Mouse (Mus musculus) lung, postnatal 14 days (tissue): ENCODE measurements around the gene Pdyn.

ENCODE experiments used
- DNase-seq: peaks from one replicate; pipeline ENCODE4 v3.0.0; 2021

Pdyn gene

GRCm38 (mm10) chr2:129699484-129700158, at the start of gene Pdyn:
Gene Pdyn (minus strand): TSS chr2:129699844.
- DNase-seq = no peak

DNA sequence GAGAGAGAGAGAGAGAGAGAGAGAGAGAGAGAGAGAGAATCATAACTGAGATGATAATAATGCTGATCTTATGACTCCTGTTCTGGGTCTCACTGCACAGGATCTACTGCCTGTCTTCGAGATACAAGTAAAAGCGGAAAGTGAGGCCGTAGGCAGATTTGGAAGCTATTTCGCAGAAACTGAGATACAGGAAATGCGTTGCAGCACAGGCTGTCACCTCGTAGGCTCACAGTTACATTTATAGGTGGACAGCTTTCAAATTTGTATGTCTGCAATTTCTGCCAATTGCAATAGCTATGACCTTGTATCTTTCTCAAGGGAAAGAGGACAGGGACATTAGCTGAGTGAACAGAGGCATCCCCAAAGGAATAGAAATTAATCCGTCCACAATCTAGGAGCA, 42.4 kb upstream of the Pdyn start:
- DNase-seq = no peak

GRCm38 (mm10) chr2:129740515-129740914, 40.9 kb upstream of the Pdyn start:
- DNase-seq = no peak

DNA sequence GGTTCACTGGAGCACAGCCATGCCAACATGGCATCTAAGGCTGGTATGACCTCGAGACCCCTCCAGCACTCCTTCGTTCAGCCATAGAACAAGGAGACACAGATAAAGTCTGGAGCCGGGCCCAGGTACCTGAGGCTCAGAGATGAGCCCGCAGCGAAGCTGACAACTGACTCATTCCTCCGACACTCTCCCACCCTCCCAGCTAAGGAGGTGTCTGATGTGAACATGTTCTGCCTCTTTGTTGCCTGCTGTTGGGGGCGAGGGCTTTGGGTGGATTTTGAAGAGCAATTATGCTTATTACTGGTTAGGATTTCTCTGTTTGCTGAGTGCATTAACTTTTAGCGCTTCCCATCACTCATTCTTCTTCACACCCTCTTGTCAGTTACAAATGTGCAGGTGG, 34.4 kb upstream of the Pdyn start:
- no peak for DNase-seq

GRCm38 (mm10) chr2:129729681-129730080, 30.0 kb upstream of the Pdyn start:
- DNase-seq = no peak

- DNase-seq = peak; percentile 75
Observed at GRCm38 (mm10) chr2:129715671-129716070, 16.0 kb upstream of the Pdyn start.

DNA sequence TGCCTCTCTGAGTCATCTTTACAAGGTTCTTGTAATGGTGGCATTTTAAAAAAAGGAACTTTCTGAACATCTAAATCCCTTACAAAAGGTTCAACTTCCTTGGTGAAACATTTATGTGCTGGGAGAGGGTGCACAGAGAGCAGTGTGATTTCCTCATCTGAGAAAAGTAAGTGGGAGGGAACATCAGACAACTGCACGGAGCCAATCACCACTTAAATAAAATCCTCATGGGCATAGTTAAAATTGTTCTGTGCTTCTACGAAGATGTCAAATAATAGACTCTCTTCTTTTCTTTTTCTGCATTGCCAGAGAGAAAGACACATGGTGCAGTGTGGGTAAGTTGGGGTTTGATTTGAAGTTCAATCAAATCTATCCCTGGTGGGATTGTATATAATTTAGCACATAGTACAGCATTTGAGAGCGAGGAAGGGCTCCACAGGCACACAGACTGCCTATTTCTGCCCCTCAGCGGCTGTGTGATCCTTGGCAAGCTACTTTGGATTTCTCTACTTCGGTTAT, 13.4 kb upstream of the Pdyn start:
- DNase-seq = no peak

DNA sequence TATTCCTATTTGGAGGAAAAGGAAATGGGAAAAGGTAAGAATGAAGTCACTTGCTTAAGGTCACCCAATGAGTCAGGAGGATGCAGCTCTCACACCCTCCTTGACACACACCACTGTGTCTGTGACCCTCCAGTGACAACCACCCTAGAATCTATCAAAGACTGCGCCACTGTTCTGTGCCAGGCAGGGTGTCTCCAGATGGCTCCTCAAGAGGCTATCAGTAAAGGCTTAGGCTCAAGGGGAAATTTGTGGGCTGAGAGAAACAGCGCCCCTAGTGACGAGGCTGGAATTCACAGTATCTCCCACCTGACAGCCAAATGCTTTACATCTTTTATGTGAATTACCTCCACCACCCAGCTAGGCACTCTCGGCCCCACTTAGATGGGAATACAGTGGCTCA, 3.6 kb downstream of the Pdyn start:
- peak; percentile 51 for DNase-seq

- DNase-seq = no peak
Observed at GRCm38 (mm10) chr2:129694303-129694702, 5.3 kb downstream of the Pdyn start.

- no peak for DNase-seq
Observed at GRCm38 (mm10) chr2:129692694-129693093, 7.0 kb downstream of the Pdyn start.

DNA sequence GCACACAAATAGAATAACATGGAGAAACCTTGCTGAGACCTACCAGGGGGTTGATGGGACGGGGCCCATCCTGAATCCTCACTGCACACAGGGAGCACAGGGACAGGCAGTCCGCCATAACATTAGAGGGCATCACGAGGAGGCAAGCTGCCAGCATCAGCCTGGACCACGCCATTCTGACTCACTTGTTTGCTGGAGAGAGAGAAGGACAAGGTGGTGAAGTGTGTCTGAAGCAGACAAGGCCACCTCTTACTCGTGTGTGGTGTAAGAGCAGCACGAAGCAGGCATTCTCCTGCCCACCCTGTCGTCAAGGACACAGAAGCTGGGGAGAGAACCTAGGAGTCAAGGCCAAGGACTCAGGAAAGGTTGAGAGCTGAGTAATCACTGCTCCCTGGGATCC, 9.9 kb downstream of the Pdyn start:
- no peak for DNase-seq

GRCm38 (mm10) chr2:129688036-129688625, 11.5 kb downstream of the Pdyn start:
- DNase-seq = no peak

- no peak for DNase-seq
Observed at GRCm38 (mm10) chr2:129686908-129687307, 12.7 kb downstream of the Pdyn start.

GRCm38 (mm10) chr2:129684014-129684413, 15.6 kb downstream of the Pdyn start:
- DNase-seq = no peak

DNA sequence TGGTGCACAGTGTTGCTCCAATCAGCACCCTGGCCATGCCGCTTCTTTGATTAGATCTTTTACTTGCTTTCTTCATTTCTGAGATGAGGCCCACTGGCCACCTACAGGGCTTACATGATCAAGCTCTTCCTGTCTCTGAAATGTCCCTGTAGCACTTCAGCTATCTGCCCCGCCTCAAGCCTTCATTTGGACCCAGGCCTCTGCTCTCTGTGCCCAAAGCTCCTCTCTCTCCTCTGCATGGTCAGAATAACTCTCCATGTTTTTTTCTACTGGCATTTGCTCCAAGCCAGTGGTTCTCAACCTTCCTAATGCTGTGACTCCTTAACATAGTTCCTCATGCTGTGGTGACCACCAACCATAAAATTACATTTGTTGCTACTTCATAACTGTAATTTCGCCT, 19.4 kb downstream of the Pdyn start:
- DNase-seq = no peak

- no peak for DNase-seq
Observed at GRCm38 (mm10) chr2:129679066-129679465, 20.6 kb downstream of the Pdyn start.

DNA sequence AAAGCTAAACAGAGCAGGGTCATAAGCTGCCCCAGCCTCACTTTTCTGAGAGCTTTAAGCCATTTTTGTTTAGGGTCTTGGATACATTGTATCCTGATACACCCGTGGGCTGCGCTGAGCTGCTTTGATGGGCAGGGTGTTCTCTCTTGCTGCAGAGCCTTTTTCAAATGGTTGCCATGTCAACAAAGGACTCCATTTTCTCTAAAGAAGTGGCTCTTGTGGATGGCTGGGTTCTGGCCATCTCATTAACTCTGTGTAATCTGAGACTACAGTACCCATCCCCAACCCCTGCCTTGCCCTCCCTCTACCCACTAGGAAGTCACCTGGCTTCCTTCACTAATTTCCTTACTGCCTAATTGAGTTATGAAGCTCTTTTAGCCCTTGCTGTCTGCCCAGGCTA, 22.0 kb downstream of the Pdyn start:
- DNase-seq = no peak

DNA sequence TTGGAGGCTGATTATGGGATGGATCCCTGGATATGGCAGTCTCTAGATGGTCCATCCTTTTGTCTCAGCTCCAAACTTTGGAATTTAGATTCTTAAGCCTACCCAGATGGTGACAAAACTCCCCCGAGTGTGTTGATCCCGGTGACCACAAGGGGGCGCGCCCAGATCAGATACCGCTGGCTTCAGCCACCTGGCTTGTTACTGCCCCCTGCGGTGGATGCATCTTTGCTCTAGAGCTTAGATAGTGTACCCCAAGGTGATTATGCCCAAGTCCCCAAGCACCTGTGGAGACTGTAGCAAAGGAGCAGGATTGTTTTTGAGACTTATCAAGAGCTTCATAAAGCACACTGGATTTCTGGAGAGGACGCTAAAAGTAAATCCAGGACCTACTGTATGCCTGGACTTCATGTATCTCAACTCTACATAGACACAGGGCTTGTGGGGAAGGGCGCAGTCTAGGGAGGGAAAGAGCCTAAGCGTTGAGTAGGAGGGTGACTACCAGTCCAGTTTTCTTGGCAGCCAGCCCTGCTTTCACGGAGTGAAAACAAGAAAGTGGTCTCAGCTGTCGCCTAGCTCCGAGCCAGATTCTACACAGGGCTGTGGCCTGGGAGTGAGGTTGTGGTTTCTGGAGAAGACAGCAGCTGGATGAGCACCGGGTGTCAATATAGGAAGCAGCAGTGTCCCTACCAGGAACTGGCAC, 24.6 kb downstream of the Pdyn start:
- DNase-seq = peak; percentile 89

DNA sequence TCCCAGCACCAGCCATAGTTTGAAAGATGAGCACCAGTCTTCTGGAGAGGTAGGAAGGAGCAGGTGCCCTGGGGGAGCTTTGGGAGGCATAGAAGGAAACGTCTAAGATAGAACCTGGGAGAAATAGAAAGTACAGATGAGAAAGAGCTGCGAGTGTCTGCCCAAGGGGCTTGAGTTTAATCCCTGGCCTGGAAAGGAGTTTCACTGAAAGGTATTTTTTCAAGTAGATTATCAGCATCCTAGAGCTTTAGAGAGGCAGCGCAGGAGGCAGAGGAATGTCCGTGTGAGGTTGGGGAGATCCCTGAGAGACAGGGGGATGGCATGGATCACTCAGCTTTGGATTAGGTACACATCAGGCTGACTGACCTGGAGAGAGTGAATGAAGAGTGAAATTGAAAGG, 27.7 kb downstream of the Pdyn start:
- no peak for DNase-seq

- DNase-seq = peak; percentile 31
Observed at GRCm38 (mm10) chr2:129662484-129662883, 37.2 kb downstream of the Pdyn start.

GRCm38 (mm10) chr2:129660020-129660419, 39.6 kb downstream of the Pdyn start:
- DNase-seq = peak; percentile 8

DNA sequence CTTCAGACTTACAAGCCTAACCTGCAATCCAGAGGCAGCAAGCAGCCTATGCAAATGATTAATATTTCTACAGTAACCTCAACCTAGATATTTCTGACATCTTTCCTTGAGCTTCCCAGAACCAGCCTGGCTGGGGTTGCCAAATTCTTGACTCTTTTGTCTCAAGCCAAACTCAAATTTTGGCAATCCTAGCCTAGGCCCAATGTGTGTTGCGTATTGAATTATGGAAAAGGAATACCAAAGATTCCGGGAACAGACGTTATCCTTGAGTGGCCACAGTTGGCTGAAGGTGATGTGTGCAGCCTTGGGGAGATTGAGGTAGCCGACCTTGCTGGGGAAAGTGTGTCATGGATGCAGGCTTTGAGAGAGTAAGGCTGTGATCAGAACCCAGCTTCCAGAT, 40.8 kb downstream of the Pdyn start:
- no peak for DNase-seq

DNA sequence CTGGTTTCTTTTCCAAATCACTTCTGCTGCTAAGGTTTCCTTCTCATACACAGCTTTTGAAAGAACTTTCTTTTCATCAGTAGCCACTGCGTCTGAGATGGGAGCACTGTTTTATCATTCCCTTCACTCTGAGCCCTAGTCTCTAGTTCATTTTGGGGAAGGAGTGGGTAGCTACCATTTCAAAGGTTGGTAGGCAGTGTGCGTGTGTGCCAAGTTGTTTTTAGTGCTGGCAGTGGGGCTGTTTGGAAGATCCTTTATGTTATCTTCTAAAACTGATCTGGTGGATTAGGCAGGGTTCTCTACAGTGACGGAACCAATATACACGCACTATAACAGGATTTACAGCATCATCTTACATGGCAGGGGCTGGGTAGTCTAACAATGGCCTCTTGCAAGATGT, 44.6 kb downstream of the Pdyn start:
- no peak for DNase-seq
